In the genomic region with DNA sequence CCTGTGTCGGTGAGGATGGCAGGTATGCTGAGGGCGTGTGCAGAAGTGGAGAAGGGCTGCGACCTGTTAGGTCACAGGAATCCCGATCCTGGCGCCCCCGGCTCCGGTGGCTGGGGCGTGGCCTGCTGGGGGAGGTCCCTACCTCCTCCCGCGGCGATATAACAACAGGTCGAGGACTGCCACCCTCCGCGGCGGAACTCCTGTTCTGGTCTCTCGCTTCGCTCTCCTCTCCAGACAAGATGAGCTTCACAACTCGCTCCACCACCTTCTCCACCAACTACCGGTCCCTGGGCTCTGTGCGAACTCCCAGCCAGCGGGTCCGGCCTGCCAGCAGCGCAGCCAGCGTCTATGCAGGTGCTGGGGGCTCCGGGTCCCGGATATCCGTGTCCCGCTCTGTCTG, we compare ENCODE assay signal across 7 mouse cellular contexts. TPM values are rescaled to one million over a fixed set of nuclear protein-coding genes. Genes with fewer than 3 reads are reported as not detected.
DNase-seq lines count a peak whose midpoint lies in the region; ATAC-seq and TF ChIP-seq lines count a peak whose summit lies in the region.

A gene (plus strand): TSS at position 141 of the 400 bp plus-strand sequence.

- peaks cover 94% of the 10 kb centered on the region for H3K27me3 ChIP-seq in CH12.LX (replicated peaks)
- H3K27me3 ChIP-seq in hindbrain, embryonic 10.5 days (ENCODE audit: insufficient read depth, poor library complexity, severe bottlenecking), result peaks cover 67% of the 10 kb centered on the region

- H3K4me3 ChIP-seq in CH12.LX (replicated peaks in 1 of 3; ENCODE audit: low read depth in 2 of 3, low read length in 2 of 3, poor library complexity in 1 of 3), result no peak within 1 kb of the TSS
- peak within 1 kb of the TSS; percentile 52 for H3K4me3 ChIP-seq in hindbrain, embryonic 10.5 days

- no peak for TF ChIP-seq EP300 in CH12.LX (IDR thresholded peaks at IDR 0.05; ENCODE audit: low read length)

- no peak for TF ChIP-seq CTCF in CH12.LX (conservative IDR thresholded peaks at IDR 0.05 in 1 of 2, IDR thresholded peaks at IDR 0.05 in 1 of 2; ENCODE audit: low read depth in 2 of 2, low read length in 2 of 2)

- no peak for TF ChIP-seq RAD21 in CH12.LX (IDR thresholded peaks at IDR 0.05; ENCODE audit: low read depth, low read length)

- 0 out of 2 replicates have a peak, but pooled peaks have one; percentile 28 for ATAC-seq in monocyte, adult 5-6 weeks (replicated peaks; ENCODE audit: insufficient number of reproducible peaks, low FRiP score, low TSS enrichment, poor library complexity, severe bottlenecking)

- H3K4me2 ChIP-seq in CH12.LX (ENCODE audit: insufficient read depth, low read depth, poor library complexity, severe bottlenecking), result 0 out of 2 replicates have a peak within 1 kb of the TSS, but pooled peaks have one; percentile 1

- in situ Hi-C loops in CH12.LX (cut with MboI; ENCODE audit: low pct_ligation_motif_present, low pct_unique_long_range_greater_than_20kb, low sequenced_read_pairs), result no loop called here

- WGBS in hindbrain, embryonic 10.5 days, result under 1% methylated on average over 28 of the region's 28 CpGs

- no peak within 1 kb of the TSS for H3K27ac ChIP-seq in CH12.LX (ENCODE audit: insufficient read depth, low read depth)
- peak within 1 kb of the TSS; percentile 73 for H3K27ac ChIP-seq in hindbrain, embryonic 10.5 days

- H3K9ac ChIP-seq in CH12.LX (ENCODE audit: insufficient read depth, low read depth), result no peak within 1 kb of the TSS

- DNase-seq in CH12.LX (ENCODE audit: extremely low read depth) (no peak), ZHBTc4 (ENCODE audit: low read depth, low spot score) (peak; percentile 82), liver (peak; percentile 72), adipocyte (ENCODE audit: low spot score) (no peak)
- DNase-seq in hindbrain, embryonic 10.5 days (ENCODE audit: low spot score), result no peak
- no peak for DNase-seq in left cerebral cortex, adult 18-20 months (ENCODE audit: low spot score in 2 of 2)

- dilution Hi-C loops in CH12.LX (cut with MboI; ENCODE audit: extremely low pct_ligation_motif_present, extremely low pct_unique_long_range_greater_than_20kb, low sequenced_read_pairs), result no loop called here

- no peaks in the 10 kb centered on the region for H3K79me2 ChIP-seq in CH12.LX (replicated peaks; ENCODE audit: control insufficient read depth, extremely low read depth, insufficient read depth, poor library complexity, severe bottlenecking)

- TF ChIP-seq POLR2A in CH12.LX (IDR thresholded peaks at IDR 0.05; ENCODE audit: low read depth, low read length), result no peak

- H3K9me3 ChIP-seq in CH12.LX (replicated peaks; ENCODE audit: low read length), result no peaks in the 10 kb centered on the region
- H3K9me3 ChIP-seq in hindbrain, embryonic 10.5 days, result no peaks in the 10 kb centered on the region

- no peaks in the 10 kb centered on the region for H3K36me3 ChIP-seq in CH12.LX (replicated peaks in 1 of 2; ENCODE audit: control insufficient read depth in 1 of 2, insufficient read depth in 1 of 2, low read length in 1 of 2)
- peaks cover 8% of the 10 kb centered on the region; the same call in 1 of the 2 replicates for H3K36me3 ChIP-seq in hindbrain, embryonic 10.5 days

- no peaks in the 10 kb centered on the region for H3K4me1 ChIP-seq in CH12.LX (ENCODE audit: control insufficient read depth in 1 of 2, insufficient read depth in 2 of 2)
- H3K4me1 ChIP-seq in hindbrain, embryonic 10.5 days (replicated peaks), result peaks cover 40% of the 10 kb centered on the region

TF ChIP-seq in CH12.LX, 34 proteins besides CTCF, POLR2A, EP300 and RAD21:
- no peak for TF ChIP-seq ELF1 (IDR thresholded peaks at IDR 0.05; ENCODE audit: low read depth, low read length)

RNA-seq across cellular contexts. Expression of the gene that starts here (rescaled TPM):
- 0.13 and 0.21 TPM in 2 replicates for total RNA-seq in CH12.LX (2012; rRNA removed)
- not detected in 2 replicates for total RNA-seq in CH12.LX (2014; rRNA removed)
- not detected in 2 replicates for polyA plus RNA-seq in CH12.LX (2012; ENCODE audit: insufficient read length, low read depth)
- 38.6 and 53.5 TPM in 2 replicates for polyA plus RNA-seq in hindbrain, embryonic 10.5 days (2016; fragmentation: Nextera tagmentation; extraction: Ambion mirVana)
- 1.1 to 4.4 TPM (median 3.5 TPM) in 3 replicates for total RNA-seq in monocyte, adult 5-6 weeks (2017)
- total RNA-seq in left cerebral cortex, adult 18-20 months (2021), result under 1 TPM in 1 of 2 experiments, not detected in 1; 0.26 TPM

Comparison
In these comparisons a context has a peak if more than half of its experiments do, and no peak if none do; other contexts are left out.
1. RNA of the gene that starts here (polyA plus RNA-seq): 38.6 to 53.5 TPM in hindbrain, embryonic 10.5 days; not detected in CH12.LX; every median in the first group is over 10 times any median in the second.
2. DNase-seq: peak in ZHBTc4 (single experiment) and liver (single experiment); none in CH12.LX (single experiment), hindbrain, embryonic 10.5 days (single experiment), left cerebral cortex, adult 18-20 months (0 of 2) and adipocyte (single experiment).